In genomic region chr19:57066313-57066712, GRCm38 (mm10) we compare ENCODE assay signal across 8 mouse cellular contexts. TPM values are rescaled to one million over a fixed set of nuclear protein-coding genes. Genes with fewer than 3 reads are reported as not detected.
DNase-seq lines count a peak whose midpoint lies in the region; ATAC-seq and TF ChIP-seq lines count a peak whose summit lies in the region.

No protein-coding gene starts in this region.

- ATAC-seq in heart, embryonic 11.5 days (replicated peaks; ENCODE audit: insufficient number of reproducible peaks, low FRiP score, low TSS enrichment) = no peak
- peak; percentile 70; the same call in 1 of the 2 replicates for ATAC-seq in granulocyte monocyte progenitor cell, adult 5-6 weeks (replicated peaks; ENCODE audit: poor library complexity, severe bottlenecking)

- peak; percentile 52; the same call in 1 of the 2 replicates for TF ChIP-seq CTCF in spleen, adult 2 months (IDR thresholded peaks at IDR 0.05; ENCODE audit: extremely low read depth, insufficient read depth, insufficient read length, insufficient replicate concordance)

- no peaks in the 10 kb centered on the region for H3K9me3 ChIP-seq in heart, embryonic 11.5 days (replicated peaks; ENCODE audit: control insufficient read depth, low read length)

- TF ChIP-seq POLR2A in spleen, adult 2 months (IDR thresholded peaks at IDR 0.05; ENCODE audit: low read depth, low read length) = no peak

- peak; percentile 71 to 89 for DNase-seq in heart, adult 18-20 months
- DNase-seq in Muller cell, postnatal 12 days (ENCODE audit: inconsistent ontology term) = peak; percentile 36
- peak; percentile 69 for DNase-seq in cerebellum, adult 9-11 months
- peak; percentile 53 to 76 for DNase-seq in layer of hippocampus, adult 8-10 months (ENCODE audit: low spot score in 2 of 2)
- DNase-seq in lung, postnatal 36 days = peak; percentile 86
- DNase-seq in spleen, adult 2 months (ENCODE audit: low read depth in 1 of 2, low spot score in 2 of 2) = peak; percentile 46 to 68

- peaks cover 6% of the 10 kb centered on the region; the same call in 1 of the 2 replicates for H3K4me1 ChIP-seq in heart, embryonic 11.5 days (ENCODE audit: control insufficient read depth, insufficient read depth, low read length)
- H3K4me1 ChIP-seq in spleen, adult 2 months (ENCODE audit: control insufficient read depth, insufficient read depth, insufficient read length) = peaks cover 9% of the 10 kb centered on the region; the same call in 1 of the 2 replicates

- WGBS in heart, embryonic 11.5 days (ENCODE audit: insufficient replicate concordance) = 35% methylated on average over 3 of the region's 3 CpGs
- WGBS in spleen, adult 2 months = 41% methylated on average over 3 of the region's 3 CpGs

- H3K27me3 ChIP-seq in heart, embryonic 11.5 days (ENCODE audit: control insufficient read depth, insufficient read depth, low read length) = no peaks in the 10 kb centered on the region
- no peaks in the 10 kb centered on the region for H3K27me3 ChIP-seq in spleen, adult 2 months (ENCODE audit: control insufficient read depth, insufficient read depth, low read length)

- no peak overlapping the region for H3K4me3 ChIP-seq in heart, embryonic 11.5 days (ENCODE audit: low read depth, low read length)
- H3K4me3 ChIP-seq in spleen, adult 2 months (ENCODE audit: extremely low read depth, insufficient read depth, insufficient read length) = no peak overlapping the region

- H3K36me3 ChIP-seq in heart, embryonic 11.5 days (ENCODE audit: control insufficient read depth, insufficient read depth, low read length) = peaks cover 6% of the 10 kb centered on the region; the same call in 1 of the 2 replicates
- peaks cover 41% of the 10 kb centered on the region for H3K36me3 ChIP-seq in spleen, adult 2 months (ENCODE audit: control insufficient read depth, insufficient read depth, low read length)

- no peak overlapping the region for H3K4me2 ChIP-seq in heart, embryonic 11.5 days

- H3K27ac ChIP-seq in heart, embryonic 11.5 days (ENCODE audit: low read depth, low read length) = no peak overlapping the region
- H3K27ac ChIP-seq in spleen, adult 2 months (ENCODE audit: insufficient read depth, low read length) = no peak overlapping the region

- H3K9ac ChIP-seq in heart, embryonic 11.5 days (ENCODE audit: low read depth, low read length) = no peak overlapping the region

RNA-seq across cellular contexts. Expression of gene Afap1l2, which starts 58.3 kb away (rescaled TPM):
- 1 to 10 TPM; 1.8 to 2.4 TPM for total RNA-seq in heart, adult 18-20 months (2021)
- polyA plus RNA-seq in heart, embryonic 11.5 days (2014; fragmentation: Nextera tagmentation; extraction: Ambion mirVana) = 1.3 and 1.5 TPM in 2 replicates
- total RNA-seq in granulocyte monocyte progenitor cell, adult 5-6 weeks (2014; fragmentation: Nextera tagmentation) = not detected in 2 replicates
- total RNA-seq in granulocyte monocyte progenitor cell, adult 5-6 weeks (2017) = not detected in 2 replicates
- total RNA-seq in layer of hippocampus, adult 8-10 months (2022) = 10 to 100 TPM; 10.1 to 13.6 (median 12.0) TPM
- 6.1 and 7.6 TPM in 2 replicates for polyA plus RNA-seq in spleen, adult 2 months (2012; rRNA removed)

Comparison
In these comparisons a context has a peak if more than half of its experiments do, and no peak if none do; other contexts are left out.
1. DNase-seq: peak in every context shown above with its lines; median percentile 86 in lung, postnatal 36 days; 80 in heart, adult 18-20 months; 69 in cerebellum, adult 9-11 months; 64 in layer of hippocampus, adult 8-10 months; 57 in spleen, adult 2 months; 36 in Muller cell, postnatal 12 days.